Mouse (Mus musculus) G1E (cell line): ENCODE results near the gene Apbb1ip. TPM values are rescaled to one million over a fixed set of nuclear protein-coding genes. Genes with fewer than 3 reads are reported as not detected.

Experiments
- ATAC-seq: 2 replicates; pipeline ENCODE4 v1.8.0; 2016; ENCODE audit warnings: mild to moderate bottlenecking; ENCODE audit not compliant: insufficient number of reproducible peaks, poor library complexity, low FRiP score, severe bottlenecking; ENCODE audit errors: extremely low read depth
- DNase-seq: peaks from one replicate; pipeline ENCODE4 v3.0.0; 2012; ENCODE audit warnings: low spot score
- H3K27me3 ChIP-seq: 2 replicates; pipeline ENCODE4 v1.6.1; 2012; ENCODE audit warnings: mild to moderate bottlenecking, low read length, inconsistent platforms; ENCODE audit not compliant: insufficient read depth
- H3K36me3 ChIP-seq: replicated peaks from 2 replicates; pipeline ENCODE3; 2012; ENCODE audit warnings: mild to moderate bottlenecking, inconsistent platforms
- H3K4me1 ChIP-seq: 2 replicates; pipeline ENCODE4 v1.6.1; 2012; ENCODE audit warnings: low read depth, low read length, inconsistent platforms, mixed read lengths; ENCODE audit not compliant: insufficient read depth
- H3K4me3 ChIP-seq: 2 replicates; pipeline ENCODE4 v1.5.1; 2012; ENCODE audit warnings: low read depth, mild to moderate bottlenecking, inconsistent platforms, low read length, moderate library complexity, mixed read lengths
- H3K9me3 ChIP-seq: replicated peaks from 2 replicates; pipeline ENCODE4 v1.6.1; 2012; ENCODE audit warnings: inconsistent platforms
- CTCF ChIP-seq: IDR thresholded peaks from 2 replicates; pipeline ENCODE4 v1.5.1; 2012; ENCODE audit warnings: low read depth, low read length, inconsistent platforms, mixed read lengths
- GATA1 ChIP-seq: IDR thresholded peaks from 2 replicates; pipeline ENCODE4 v1.6.1; 2012; ENCODE audit warnings: borderline replicate concordance, low read length, inconsistent platforms, mixed read lengths
- GATA2 ChIP-seq: IDR thresholded peaks from 2 replicates; pipeline ENCODE4 v1.6.1; 2012; ENCODE audit warnings: low read depth, low read length, inconsistent platforms, borderline replicate concordance
- POLR2AphosphoS5 ChIP-seq: IDR thresholded peaks from 2 replicates; pipeline ENCODE4 v1.6.1; 2012; ENCODE audit warnings: low read depth, low read length, inconsistent platforms; ENCODE audit not compliant: insufficient replicate concordance
- TAL1 ChIP-seq: conservative IDR thresholded peaks from 2 replicates; pipeline ENCODE4 v1.6.1; 2012; ENCODE audit warnings: low read depth, low read length, inconsistent platforms, mixed read lengths
- polyA plus RNA-seq: library from polyadenylated mRNA; stranded (reverse); fragments of >175 nt; gene quantifications from 2 replicates; pipeline ENCODE4 v1.2.3, GENCODE M21; 2012
- total RNA-seq, 2 experiments: library from RNA; stranded (forward) in 1 of 2; stranded (reverse) in 1 of 2; fragments of 200-1000 nt in 1 of 2; fragments of >200 nt in 1 of 2; fragmentation: Nextera tagmentation in 1 of 2; gene quantifications; 2 replicates each; pipeline ENCODE4 v1.2.3; 2014 to 2017

Gene Apbb1ip
- total and polyA plus RNA-seq, 3 experiments = 13.6 to 87.0 (median 78.2) TPM

DNA sequence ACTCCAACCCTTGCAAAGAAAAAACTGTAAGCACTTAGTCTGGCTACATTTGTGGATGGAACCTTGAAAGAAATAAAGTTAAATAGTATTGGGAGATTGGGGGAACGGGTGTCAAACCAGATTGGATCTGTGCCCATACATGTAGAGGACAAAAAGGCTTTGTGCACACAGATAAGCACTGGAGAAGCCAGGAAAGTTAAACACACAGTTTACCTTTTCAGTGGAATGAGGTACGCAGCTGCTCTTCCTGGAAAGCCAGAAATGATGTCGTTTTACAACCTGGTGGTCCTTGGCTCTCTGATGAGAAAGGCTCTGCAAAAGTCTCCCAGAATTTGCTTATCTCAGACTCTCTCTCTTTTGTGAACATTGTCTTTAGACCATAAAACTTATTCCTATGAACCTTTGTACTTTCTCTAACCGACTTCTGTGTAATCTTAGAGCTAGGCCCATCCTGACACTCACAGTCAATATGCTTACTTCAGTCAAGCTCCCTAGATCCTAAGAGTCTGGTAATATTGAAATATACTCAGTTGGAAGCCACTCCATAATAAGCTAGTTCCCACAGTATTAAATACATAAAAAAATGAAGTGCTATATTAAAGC lies 19.6 kb upstream of the Apbb1ip start:
- DNase-seq = no peak
- Histone ChIP-seq H3K4me3 (no peak overlapping the region), H3K9me3 (no peaks in the 10 kb centered on the region), H3K36me3 (no peaks in the 10 kb centered on the region), H3K4me1 (peaks cover 37% of the 10 kb centered on the region), H3K27me3 (peaks cover 2% of the 10 kb centered on the region; the same call in 1 of the 2 replicates)
- TF ChIP-seq POLR2AphosphoS5 (no peak), TAL1 (peak; percentile 32; the same call in 1 of the 2 replicates), GATA2 (no peak)
- ATAC-seq = no peak

DNA sequence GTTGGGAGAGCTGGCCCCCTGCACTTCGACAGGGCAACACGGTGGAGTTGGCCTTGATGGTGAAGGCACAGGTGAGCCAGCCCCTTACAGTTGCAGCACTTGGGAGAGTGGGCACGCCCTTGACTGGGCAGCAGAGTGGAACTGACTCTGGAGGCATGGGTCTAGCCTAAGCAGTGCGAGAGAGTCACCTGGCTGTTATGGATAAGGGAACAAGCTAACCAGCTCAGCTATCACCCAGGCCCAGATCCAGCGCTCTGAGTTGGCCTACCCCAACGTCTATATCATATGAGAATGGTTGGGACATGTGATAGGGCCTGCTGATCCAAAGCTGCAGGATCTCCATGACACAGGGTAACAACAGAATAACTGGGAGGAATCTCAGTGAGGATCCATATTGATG lies 18.3 kb upstream of the Apbb1ip start:
- ATAC-seq (peak; percentile 28; the same call in 1 of the 2 replicates), DNase-seq (no peak)
- TF ChIP-seq TAL1 (peak; percentile 28; the same call in 1 of the 2 replicates), GATA2 (no peak)
- Histone ChIP-seq H3K27me3 (peaks cover 2% of the 10 kb centered on the region; the same call in 1 of the 2 replicates), H3K36me3 (no peaks in the 10 kb centered on the region), H3K9me3 (no peaks in the 10 kb centered on the region), H3K4me3 (no peak overlapping the region), H3K4me1 (peaks cover 40% of the 10 kb centered on the region)

DNA sequence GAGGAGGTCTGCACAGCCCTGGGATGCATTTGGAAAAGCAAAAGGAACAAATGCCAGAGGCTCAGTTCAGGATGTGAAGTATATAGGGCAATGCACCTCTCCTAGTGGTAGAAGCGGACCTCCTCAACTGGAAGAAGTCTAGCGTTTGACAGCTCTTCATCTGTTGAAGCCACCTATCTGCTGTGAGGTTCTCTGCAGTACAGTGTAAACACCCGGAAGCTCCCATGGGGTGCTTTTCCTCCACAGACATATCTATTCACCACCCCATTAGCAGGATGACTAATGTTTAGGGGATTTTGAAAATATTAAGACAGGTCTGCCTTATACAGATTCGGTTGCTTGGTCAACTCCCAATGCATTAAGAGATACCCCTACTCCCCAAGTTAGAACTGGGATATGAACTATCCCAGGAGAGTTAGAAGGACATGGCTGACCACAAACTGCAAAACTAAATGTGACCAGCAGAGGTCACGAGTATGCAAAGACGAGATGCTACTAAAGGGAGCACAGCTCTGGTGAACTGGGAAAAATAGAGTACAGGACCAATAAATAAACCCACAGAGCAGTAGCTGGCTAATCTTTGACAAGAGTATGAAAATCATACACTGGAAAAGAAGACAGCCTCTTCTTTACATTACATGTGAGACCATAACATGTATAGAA lies 15.5 kb upstream of the Apbb1ip start:
- DNase-seq = no peak
- Histone ChIP-seq H3K4me1 (peaks cover 50% of the 10 kb centered on the region), H3K27me3 (peaks cover 2% of the 10 kb centered on the region; the same call in 1 of the 2 replicates), H3K9me3 (no peaks in the 10 kb centered on the region), H3K4me3 (no peak overlapping the region), H3K36me3 (no peaks in the 10 kb centered on the region)
- ATAC-seq = no peak
- TF ChIP-seq CTCF (peak; percentile 63), TAL1 (no peak)

DNA sequence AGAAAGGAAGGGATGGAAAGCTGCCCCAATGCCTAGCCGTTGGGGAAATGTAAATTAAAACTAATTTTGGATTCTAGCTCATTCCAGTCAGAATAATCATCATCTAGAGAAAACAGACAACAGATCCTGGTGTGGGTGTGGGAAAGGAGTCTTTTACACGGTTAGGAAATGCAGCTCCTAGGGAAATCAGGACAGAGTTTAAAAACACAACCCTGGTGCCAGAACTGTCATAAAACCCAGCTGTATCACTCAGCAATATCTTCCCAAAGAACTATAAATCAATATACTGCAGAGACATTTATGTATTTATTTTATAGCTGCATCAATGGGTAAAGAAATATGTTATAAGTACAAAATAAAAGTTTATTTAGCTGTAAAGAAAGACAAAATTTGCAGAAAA lies 13.4 kb upstream of the Apbb1ip start:
- TF ChIP-seq TAL1 = no peak
- no peak for TF ChIP-seq POLR2AphosphoS5
- TF ChIP-seq CTCF = no peak
- no peak for TF ChIP-seq GATA1
- no peak for TF ChIP-seq GATA2
- Histone ChIP-seq H3K36me3 (no peaks in the 10 kb centered on the region), H3K4me3 (no peak overlapping the region), H3K4me1 (peaks cover 43% of the 10 kb centered on the region), H3K9me3 (no peaks in the 10 kb centered on the region), H3K27me3 (peaks cover under 1% of the 10 kb centered on the region; the same call in 1 of the 2 replicates)
- ATAC-seq (no peak), DNase-seq (no peak)

DNA sequence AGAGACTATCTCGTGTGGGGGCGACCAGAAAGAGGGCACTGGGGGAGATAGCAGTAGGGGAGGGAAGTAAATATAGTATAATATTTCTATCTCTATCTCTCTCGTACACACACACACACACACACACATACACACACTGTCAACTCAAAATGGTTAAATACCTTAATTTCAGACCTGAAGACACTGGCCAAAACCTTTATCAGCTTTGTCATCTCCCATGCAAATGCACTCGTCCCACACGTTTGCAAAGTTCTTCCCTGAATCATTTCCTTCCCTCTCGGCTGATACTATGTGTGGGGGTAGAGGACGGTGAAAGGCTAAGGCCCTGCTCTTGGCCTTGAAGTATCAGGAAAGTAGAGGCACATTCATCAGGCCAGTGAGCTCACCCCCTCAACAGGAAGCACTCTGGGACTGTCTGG lies 12.8 kb upstream of the Apbb1ip start:
- Histone ChIP-seq H3K9me3 (no peaks in the 10 kb centered on the region), H3K27me3 (no peaks in the 10 kb centered on the region), H3K36me3 (no peaks in the 10 kb centered on the region), H3K4me1 (peaks cover 37% of the 10 kb centered on the region), H3K4me3 (no peak overlapping the region; the same call in 1 of the 2 replicates)
- ATAC-seq (peak; percentile 40; the same call in 1 of the 2 replicates), DNase-seq (no peak)
- TF ChIP-seq POLR2AphosphoS5 (no peak), GATA2 (no peak), GATA1 (no peak), TAL1 (no peak), CTCF (no peak)

DNA sequence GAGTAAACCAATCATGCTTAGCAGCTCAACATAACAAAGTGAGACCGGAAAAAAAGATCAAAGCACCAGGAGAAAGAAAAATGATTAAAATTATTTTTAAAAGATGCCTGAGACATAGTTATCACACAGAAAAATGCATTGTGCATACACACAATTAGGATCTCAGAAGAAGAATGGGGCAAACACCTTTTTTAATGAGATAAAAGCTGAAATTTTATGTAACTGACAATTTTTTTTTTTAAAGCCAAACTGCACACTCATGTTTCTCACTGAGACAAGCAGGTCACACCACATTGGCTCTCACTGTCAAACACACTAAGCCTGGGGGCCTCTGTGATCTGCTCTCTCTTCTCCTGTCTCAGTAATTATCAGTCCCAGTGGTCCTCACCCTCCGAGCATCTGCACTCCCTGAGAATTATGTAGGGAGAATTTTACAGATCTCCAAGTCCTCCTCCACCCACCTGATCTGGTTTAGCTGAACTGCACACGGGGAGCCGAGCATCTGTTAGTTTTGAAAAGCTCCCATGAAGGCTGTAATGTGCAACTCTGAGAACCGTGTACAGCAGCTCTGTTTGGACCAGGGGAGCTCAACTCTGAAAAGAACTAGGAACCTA lies 9.0 kb upstream of the Apbb1ip start:
- Histone ChIP-seq H3K27me3 (peaks cover 3% of the 10 kb centered on the region; the same call in 1 of the 2 replicates), H3K4me1 (peaks cover 35% of the 10 kb centered on the region), H3K36me3 (no peaks in the 10 kb centered on the region), H3K9me3 (no peaks in the 10 kb centered on the region), H3K4me3 (no peak overlapping the region)
- TF ChIP-seq GATA2 (no peak), CTCF (no peak), GATA1 (no peak), TAL1 (no peak), POLR2AphosphoS5 (no peak)
- ATAC-seq (peak; percentile 28; the same call in 1 of the 2 replicates), DNase-seq (no peak)
